Mouse (Mus musculus) lung, postnatal 0 days (tissue): ENCODE measurements around the gene Inpp4a. TPM values are rescaled to one million over a fixed set of nuclear protein-coding genes. Genes with fewer than 3 reads are reported as not detected.

ENCODE experiments used
- ATAC-seq: fragments of 200-750 bp; cut with Nextera tagmentation; 2 replicates; pipeline ENCODE4 v1.8.0; 2017; ENCODE audit warnings: moderate library complexity
- DNase-seq: peaks from one replicate; pipeline ENCODE4 v3.0.0-alpha.2; 2016; ENCODE audit warnings: low spot score
- H3K27ac ChIP-seq: fragments of 300-500 bp; sonication (generic); 2 replicates; pipeline ENCODE4 v1.5.1; 2014; ENCODE audit warnings: antibody characterized with exemption, mild to moderate bottlenecking, low read length, mixed read lengths
- H3K27me3 ChIP-seq: fragments of 300-500 bp; sonication (generic); replicated peaks from 2 replicates; pipeline ENCODE4 v1.6.1; 2014; ENCODE audit warnings: low read length, mixed read lengths; ENCODE audit not compliant: insufficient read depth
- H3K36me3 ChIP-seq: fragments of 300-500 bp; sonication (generic); 2 replicates; pipeline ENCODE4 v1.6.1; 2014; ENCODE audit warnings: low read length, mixed read lengths; ENCODE audit not compliant: insufficient read depth
- H3K4me1 ChIP-seq: fragments of 300-500 bp; sonication (generic); 2 replicates; pipeline ENCODE4 v1.6.1; 2014; ENCODE audit warnings: antibody characterized with exemption, low read depth, low read length, mixed read lengths; ENCODE audit not compliant: insufficient read depth
- H3K4me2 ChIP-seq: fragments of 300-500 bp; sonication (generic); replicated peaks from 2 replicates; pipeline ENCODE4 v1.6.1; 2014; ENCODE audit warnings: low read depth, mild to moderate bottlenecking, low read length, moderate library complexity, mixed read lengths
- H3K4me3 ChIP-seq: fragments of 300-500 bp; sonication (generic); 2 replicates; pipeline ENCODE4 v1.5.1; 2014; ENCODE audit warnings: low read depth, low read length
- H3K9ac ChIP-seq: fragments of 300-500 bp; sonication (generic); replicated peaks from 2 replicates; pipeline ENCODE4 v1.6.1; 2014; ENCODE audit warnings: low read depth, mild to moderate bottlenecking
- H3K9me3 ChIP-seq: fragments of 300-500 bp; sonication (generic); 2 replicates; pipeline ENCODE4 v1.6.1; 2016; ENCODE audit warnings: low read length, mixed read lengths
- CTCF ChIP-seq: IDR thresholded peaks from 2 replicates; pipeline ENCODE4 v1.5.1; 2016; ENCODE audit warnings: antibody characterized with exemption, mild to moderate bottlenecking
- EP300 ChIP-seq: IDR thresholded peaks from 2 replicates; pipeline ENCODE4 v1.6.1; 2016; ENCODE audit warnings: antibody characterized with exemption, mild to moderate bottlenecking, control low read depth
- WGBS: fragments of 180-500 bp; shearing (Covaris S2); extraction: QIAGEN DNeasy Blood & Tissue Kit; methylation state at CpG from one replicate; pipeline ENCODE4 v1.1.7; 2014; 5-methylcytosine and 5-hydroxymethylcytosine counted together
- polyA plus RNA-seq: library from polyadenylated mRNA; unstranded; fragments of >200 nt; fragmentation: Nextera tagmentation; extraction: Ambion mirVana; gene quantifications from 2 replicates; pipeline ENCODE4 v1.2.1, GENCODE M21; 2015

Inpp4a gene
- polyA plus RNA-seq, 1 experiment from 2014 or later: 15.8 TPM

GRCm38 (mm10) chr1:37337273-37337672 lies 37.6 kb downstream of the Inpp4a start:
- Histone ChIP-seq H3K27me3 (no peaks in the 10 kb centered on the region), H3K9ac (no peak overlapping the region), H3K4me1 (no peaks in the 10 kb centered on the region), H3K4me3 (no peak overlapping the region), H3K36me3 (no peaks in the 10 kb centered on the region), H3K9me3 (no peaks in the 10 kb centered on the region), H3K27ac (no peak overlapping the region), H3K4me2 (no peak overlapping the region)
- WGBS: 39% methylated on average over 9 of the region's 9 CpGs
- ATAC-seq: no peak
- no peak for TF ChIP-seq EP300
- no peak for TF ChIP-seq CTCF
- DNase-seq: peak; percentile 6

GRCm38 (mm10) chr1:37339144-37339543 lies 39.5 kb downstream of the Inpp4a start:
- Histone ChIP-seq H3K4me3 (no peak overlapping the region), H3K36me3 (no peaks in the 10 kb centered on the region), H3K4me1 (no peaks in the 10 kb centered on the region), H3K27ac (no peak overlapping the region), H3K27me3 (no peaks in the 10 kb centered on the region), H3K9ac (no peak overlapping the region), H3K4me2 (no peak overlapping the region), H3K9me3 (no peaks in the 10 kb centered on the region)
- no peak for TF ChIP-seq EP300
- TF ChIP-seq CTCF: no peak
- DNase-seq (no peak), ATAC-seq (no peak)
- WGBS: 92% methylated on average over 8 of the region's 8 CpGs

- H3K4me2 ChIP-seq: no peak overlapping the region
- no peak for TF ChIP-seq EP300
- TF ChIP-seq CTCF: no peak
- DNase-seq (no peak), ATAC-seq (no peak)
- no peak overlapping the region for H3K27ac ChIP-seq
- 79% methylated on average over 5 of the region's 5 CpGs for WGBS
- H3K9me3 ChIP-seq: no peaks in the 10 kb centered on the region
- no peak overlapping the region for H3K9ac ChIP-seq
- H3K36me3 ChIP-seq: no peaks in the 10 kb centered on the region
- H3K27me3 ChIP-seq: no peaks in the 10 kb centered on the region
- peaks cover 9% of the 10 kb centered on the region; the same call in 1 of the 2 replicates for H3K4me1 ChIP-seq
- H3K4me3 ChIP-seq: no peak overlapping the region
Measured at GRCm38 (mm10) chr1:37341347-37341746, 41.7 kb downstream of the Inpp4a start.

GRCm38 (mm10) chr1:37341914-37342313 lies 42.2 kb downstream of the Inpp4a start:
- H3K4me1 ChIP-seq: peaks cover 14% of the 10 kb centered on the region; the same call in 1 of the 2 replicates

GRCm38 (mm10) chr1:37342524-37342923 lies 42.9 kb downstream of the Inpp4a start:
- H3K4me1 ChIP-seq: peaks cover 17% of the 10 kb centered on the region; the same call in 1 of the 2 replicates
- no peak for DNase-seq
- H3K9ac ChIP-seq: no peak overlapping the region
- no peaks in the 10 kb centered on the region for H3K9me3 ChIP-seq
- H3K4me3 ChIP-seq: no peak overlapping the region
- ATAC-seq: no peak
- TF ChIP-seq CTCF (no peak), EP300 (no peak)
- no peaks in the 10 kb centered on the region for H3K27me3 ChIP-seq
- no peak overlapping the region for H3K4me2 ChIP-seq
- no peaks in the 10 kb centered on the region for H3K36me3 ChIP-seq
- H3K27ac ChIP-seq: no peak overlapping the region
- WGBS: 91% methylated on average over 8 of the region's 8 CpGs

More at GRCm38 (mm10) chr1:37341914-37342313, 42.2 kb downstream of the Inpp4a start:
- no peaks in the 10 kb centered on the region for H3K36me3 ChIP-seq
- H3K4me2 ChIP-seq: no peak overlapping the region
- no peak overlapping the region for H3K4me3 ChIP-seq
- no peak overlapping the region for H3K9ac ChIP-seq
- WGBS: 72% methylated on average over 4 of the region's 4 CpGs
- no peak overlapping the region for H3K27ac ChIP-seq
- DNase-seq (peak; percentile 59), ATAC-seq (peak; percentile 75)
- TF ChIP-seq CTCF: no peak
- TF ChIP-seq EP300: no peak
- H3K27me3 ChIP-seq: no peaks in the 10 kb centered on the region
- no peaks in the 10 kb centered on the region for H3K9me3 ChIP-seq

- 94% methylated on average over 3 of the region's 3 CpGs for WGBS
- no peaks in the 10 kb centered on the region for H3K36me3 ChIP-seq
- ATAC-seq: no peak
- H3K9ac ChIP-seq: no peak overlapping the region
- H3K9me3 ChIP-seq: no peaks in the 10 kb centered on the region
- H3K4me1 ChIP-seq: peaks cover 17% of the 10 kb centered on the region; the same call in 1 of the 2 replicates
- no peak overlapping the region for H3K27ac ChIP-seq
- TF ChIP-seq EP300: no peak
- TF ChIP-seq CTCF: no peak
- no peak overlapping the region for H3K4me3 ChIP-seq
- H3K27me3 ChIP-seq: no peaks in the 10 kb centered on the region
- H3K4me2 ChIP-seq: no peak overlapping the region
- DNase-seq: no peak
Measured at GRCm38 (mm10) chr1:37343265-37343664, 43.6 kb downstream of the Inpp4a start.
